Mouse (Mus musculus) gastrocnemius, postnatal 14 days (tissue): Measurements from ENCODE around the gene Hdac2. TPM values are rescaled to one million over a fixed set of nuclear protein-coding genes. Genes with fewer than 3 reads are reported as not detected.

ENCODE experiments used
- total RNA-seq, 2 experiments: library from RNA; stranded (reverse); gene quantifications; 2 replicates each; pipeline ENCODE4 v1.2.3; 2021

The Hdac2 gene
- total RNA-seq, 2 experiments from 2014 or later = 70.3 to 76.0 TPM

Other genes with a start within 250 kb of the Hdac2 start
- gene Marcks, start 164.4 kb downstream of the Hdac2 start, total RNA-seq = 100 to 1,000 TPM in 1 of 2 experiments, 10 to 100 TPM in 1; 70.3 to 104 TPM